Mouse (Mus musculus) kidney, postnatal 14 days (tissue): Measurements from ENCODE around the gene Olfr133.
"Not testable (repeated sequence)": the region's sequence is repeated elsewhere in the genome, so short reads cannot be mapped to it uniquely, and the experiment has no call there.

Source experiments
- DNase-seq: peaks from one replicate; pipeline ENCODE4 v3.0.0; 2022; ENCODE audit warnings: mixed read lengths

Olfr133 gene

DNA sequence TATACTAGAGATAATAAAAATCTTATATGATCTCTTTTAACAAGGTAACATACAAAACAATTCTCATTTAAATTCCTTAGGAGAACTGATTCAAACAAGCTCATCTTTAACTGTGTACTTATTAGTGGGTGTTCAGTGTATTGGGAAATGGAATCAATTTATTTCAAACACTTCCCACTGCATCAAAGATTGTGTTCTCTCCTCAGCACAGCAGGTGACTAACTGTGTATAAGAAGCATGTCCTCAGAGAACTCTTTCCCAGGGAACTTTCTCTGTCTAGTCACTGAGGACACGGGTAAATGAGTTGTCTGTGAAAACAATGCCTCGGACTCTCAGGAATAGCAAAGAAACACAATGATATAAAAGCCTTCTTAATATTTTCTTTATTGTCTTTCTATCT is at the start of gene Olfr133:
Olfr133 (plus strand) TSS at position 301 of the 400 bp plus-strand sequence.
- no peak for DNase-seq

- not testable (repeated sequence) for DNase-seq
These were observed 20.9 kb upstream of the Olfr133 start for GRCm38 (mm10) chr17:38124199-38124598.

DNA sequence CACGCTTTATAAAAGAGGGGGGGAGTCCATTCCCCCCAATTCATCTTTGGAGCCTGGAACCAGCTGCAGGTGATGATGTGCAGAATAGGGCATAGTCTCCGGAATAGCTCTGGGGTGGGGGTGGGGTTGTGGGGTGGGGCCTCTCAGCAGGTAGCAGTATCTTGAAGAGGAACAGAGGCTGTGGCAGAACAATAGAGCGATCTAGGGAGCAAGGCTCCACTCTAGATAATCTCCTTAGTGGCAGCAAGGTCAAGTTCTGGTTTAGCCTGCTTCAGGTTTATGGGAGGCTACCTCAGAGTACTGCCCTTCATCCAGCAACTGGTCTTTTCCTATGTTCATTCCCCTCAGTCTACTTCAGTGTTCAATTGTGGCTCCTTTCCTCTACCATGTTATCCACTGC is 19.7 kb upstream of the Olfr133 start:
- not testable (repeated sequence) for DNase-seq

DNA sequence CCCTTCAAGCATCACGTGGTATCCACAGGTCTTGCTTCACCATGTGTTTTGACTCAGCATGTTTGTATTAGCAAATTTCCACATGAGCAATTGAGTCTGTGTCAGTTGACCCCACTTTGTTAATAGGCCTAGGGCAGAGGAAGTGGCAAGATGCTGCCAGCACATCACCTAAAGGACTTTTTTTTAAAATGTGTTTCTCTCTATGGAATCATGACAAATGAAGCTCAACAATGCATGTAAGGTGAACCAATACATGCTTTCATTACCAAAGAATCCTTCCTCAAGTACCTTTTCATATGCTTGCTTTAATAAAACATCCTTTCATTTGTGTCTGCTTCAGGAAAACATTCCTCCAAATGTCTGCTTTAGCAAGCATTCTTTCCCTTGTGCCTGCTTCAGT is 10.7 kb upstream of the Olfr133 start, which contains the start of gene Olfr132:
Olfr132 (minus strand) TSS at position 101 of the 400 bp plus-strand sequence.
- DNase-seq = no peak

DNA sequence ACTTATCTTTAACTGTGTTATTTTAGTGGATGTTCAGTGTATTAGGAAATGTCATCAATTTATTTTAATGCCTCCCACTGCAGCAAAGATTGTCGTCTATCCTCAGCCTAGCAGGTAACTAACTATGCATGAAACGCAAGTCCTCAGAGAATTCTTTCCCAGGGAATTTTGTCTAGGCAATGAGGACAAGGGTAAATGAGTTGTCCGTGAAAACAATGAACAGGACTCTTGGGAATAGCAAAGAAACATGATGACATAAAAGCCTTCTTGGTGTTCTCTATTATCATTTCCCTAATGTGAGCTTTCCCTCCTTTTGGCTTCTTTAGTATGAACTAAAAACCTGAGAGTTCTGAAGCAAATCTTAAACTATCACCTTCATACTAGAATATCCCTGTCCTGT is 26.0 kb downstream of the Olfr133 start, which contains the start of gene Olfr134:
Olfr134 (plus strand) TSS at position 301 of the 400 bp plus-strand sequence.
- no peak for DNase-seq
